Mouse (Mus musculus) mature B cell (primary cell): ENCODE data around the gene Rab14.

Source experiments
- in situ Hi-C: fragments of 300-500 bp; cut with MboI; formaldehyde crosslinking; loops from 2 replicates; pipeline ENCODE4 v1.14.3; 2019

The Rab14 gene

DNA sequence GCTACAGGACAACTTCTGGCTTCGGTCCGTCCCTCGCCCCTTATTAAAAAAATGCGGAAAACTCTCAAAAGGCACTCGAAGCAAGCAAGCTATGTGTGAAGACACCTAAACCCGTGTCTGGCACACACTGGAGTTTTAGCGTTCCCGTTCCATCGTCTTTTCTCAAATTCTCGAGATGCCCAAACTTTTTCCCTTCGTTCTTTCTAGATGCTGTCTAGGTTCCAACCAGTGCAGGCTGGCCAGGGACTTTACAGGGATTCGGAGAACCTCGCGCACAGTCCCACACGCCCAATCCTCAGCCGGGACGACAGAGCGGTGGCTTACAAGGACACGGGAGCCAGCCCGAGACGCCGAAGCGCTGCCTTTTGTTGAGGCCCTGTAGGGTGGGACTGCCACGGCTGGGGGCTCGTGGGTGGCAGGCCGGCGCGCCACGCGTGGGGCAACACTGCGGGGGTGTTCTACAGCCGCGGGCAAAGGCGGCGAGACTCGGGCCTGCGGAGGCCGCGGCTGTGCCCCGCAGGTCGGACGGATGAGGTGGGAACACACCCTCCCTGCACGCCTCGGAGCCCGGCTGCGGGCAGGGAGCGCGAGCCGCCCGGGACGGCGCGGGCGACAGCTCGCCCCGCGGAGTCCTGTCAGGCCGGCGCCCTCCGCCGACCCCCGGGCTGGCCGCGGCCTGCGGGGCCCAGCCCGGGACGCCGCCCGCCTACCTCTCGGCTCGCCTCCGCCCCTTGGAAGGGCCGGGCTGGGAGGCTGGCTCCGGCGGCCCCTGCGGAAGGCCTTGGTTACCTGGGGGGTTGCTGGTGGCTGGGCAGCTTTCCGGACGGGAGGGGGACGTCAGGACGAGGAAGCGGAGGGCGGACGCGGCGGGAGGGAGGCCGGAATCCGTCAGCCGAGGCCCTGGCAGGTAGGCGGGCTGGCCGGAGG is 686 bp downstream of the Rab14 start:
- in situ Hi-C loops, result no loop called here

DNA sequence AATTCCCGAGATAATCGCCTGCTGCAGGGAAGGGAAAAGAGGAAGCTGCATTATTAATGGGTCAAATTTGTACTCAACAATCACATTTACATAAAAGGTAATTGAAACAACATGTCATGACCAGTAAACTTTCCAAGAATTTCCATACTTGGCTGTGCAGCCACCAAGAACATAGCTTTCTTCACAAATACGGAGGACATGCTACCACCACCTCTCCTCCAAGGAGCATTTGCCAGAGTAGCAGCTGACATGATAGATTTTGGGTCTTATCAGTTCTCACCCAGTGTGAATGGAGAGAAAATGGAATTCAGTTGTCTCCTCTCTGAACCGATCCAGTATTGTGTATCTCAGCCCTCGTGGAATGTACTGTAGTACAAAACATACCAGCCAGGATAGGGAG is 1.4 kb downstream of the Rab14 start:
- in situ Hi-C loops, result no loop called here

DNA sequence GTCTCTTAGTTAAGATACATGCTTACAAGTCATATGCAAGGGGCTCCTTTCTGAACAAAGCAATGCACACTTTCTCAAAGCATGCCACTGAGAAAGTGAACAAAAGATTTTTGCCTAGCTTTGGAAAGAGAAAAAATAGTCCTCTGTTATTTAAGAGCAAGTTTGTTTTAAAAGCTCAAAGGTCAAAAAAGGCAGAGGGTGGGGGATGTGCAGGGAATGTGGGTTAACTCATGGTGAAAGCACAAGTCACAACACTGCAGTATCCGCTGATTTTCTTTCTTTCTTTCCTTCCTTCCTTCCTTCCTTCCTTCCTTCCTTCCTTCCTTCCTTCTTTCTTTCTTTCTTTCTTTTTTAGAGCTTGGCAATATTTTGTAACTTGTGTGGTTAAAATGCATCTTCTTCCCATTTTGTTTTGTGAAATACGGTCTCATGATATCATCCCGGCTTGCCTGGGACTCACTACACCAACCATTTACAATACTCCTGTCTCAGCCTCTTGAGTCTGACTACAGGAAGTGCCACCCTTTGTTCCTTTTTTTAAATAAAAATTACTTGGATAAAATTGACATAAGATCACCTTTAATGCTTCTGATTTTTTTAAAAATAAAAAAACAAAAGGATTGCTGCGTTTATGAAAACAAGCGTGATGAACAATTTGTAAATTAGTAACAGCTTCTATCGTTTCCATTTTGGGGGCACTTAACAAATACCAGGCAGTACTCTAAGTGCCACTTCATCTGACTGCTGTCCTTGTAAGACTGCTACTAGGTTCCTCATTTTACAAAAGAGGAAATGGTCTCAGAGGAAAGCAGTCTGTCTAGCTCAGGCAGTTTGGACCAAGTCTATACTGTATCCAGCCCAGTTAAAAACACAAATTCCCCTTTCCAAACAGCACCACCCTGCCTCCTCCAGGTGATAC is 5.0 kb downstream of the Rab14 start:
- in situ Hi-C loops, result no loop called here

DNA sequence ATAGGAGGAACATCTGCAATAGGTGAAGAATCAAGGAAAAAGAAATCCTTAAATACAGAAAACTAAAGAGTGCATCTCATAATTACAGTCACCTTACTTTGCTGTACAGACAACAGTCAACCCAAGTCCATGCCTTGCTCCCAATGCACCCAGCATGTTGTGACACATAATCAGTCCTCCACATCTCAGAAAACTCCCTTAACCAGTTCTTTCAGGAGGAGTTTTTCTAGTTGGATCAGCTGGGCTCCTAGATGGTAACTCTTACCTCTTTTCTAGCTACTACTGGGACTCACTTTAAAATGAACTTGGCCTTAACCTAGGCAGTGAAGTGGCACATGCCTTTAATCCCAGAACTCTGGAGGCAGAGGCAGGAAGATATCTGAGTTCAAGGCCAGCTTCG is 6.9 kb downstream of the Rab14 start:
- in situ Hi-C loops, result no loop called here

DNA sequence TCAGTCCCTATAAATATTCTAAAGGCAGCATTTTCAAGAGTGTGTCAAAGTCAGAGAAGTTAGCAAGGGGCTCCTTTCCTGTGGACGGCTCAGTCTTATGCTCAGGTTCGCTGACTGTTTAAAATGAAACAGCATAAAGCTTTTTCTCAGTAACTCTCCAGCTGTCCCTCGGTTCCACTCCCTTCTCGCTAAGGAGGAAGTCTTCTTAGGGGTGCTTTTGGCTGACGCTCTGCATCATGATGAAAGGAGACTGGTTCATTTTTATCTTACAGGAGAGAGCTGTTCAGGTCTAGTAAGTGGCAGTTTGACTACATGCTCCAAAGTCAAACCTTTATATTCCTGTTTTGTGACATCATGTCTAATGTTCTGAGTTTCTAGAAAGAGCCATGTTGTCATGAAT is 12.0 kb downstream of the Rab14 start:
- in situ Hi-C loops, result no loop called here

DNA sequence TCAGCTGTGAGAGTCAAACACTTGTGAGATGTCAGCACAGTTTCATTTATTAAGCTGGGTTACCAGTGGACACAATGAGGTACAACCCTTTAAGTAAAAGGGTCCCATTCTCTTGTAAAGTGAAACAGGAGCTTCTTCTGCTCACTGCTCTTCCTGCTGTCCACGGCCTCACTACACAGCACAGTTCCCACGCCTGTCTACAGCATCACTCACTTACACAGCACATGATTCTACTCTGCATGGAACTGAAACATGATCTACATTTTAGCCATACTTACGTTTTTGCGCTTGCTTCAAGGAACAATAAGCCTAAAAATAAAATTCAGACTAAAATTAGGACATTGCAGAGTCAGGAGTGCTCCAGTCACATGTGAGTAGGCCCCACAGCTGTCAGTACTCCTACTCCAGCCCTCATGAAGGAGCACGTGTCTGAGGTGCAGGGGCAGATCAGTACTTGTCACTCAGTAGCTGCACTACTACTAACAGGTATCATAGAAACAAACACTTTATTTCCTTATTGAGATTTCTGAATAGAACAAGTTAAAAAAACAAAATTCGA is 17.7 kb downstream of the Rab14 start:
- in situ Hi-C loops, result no loop called here

DNA sequence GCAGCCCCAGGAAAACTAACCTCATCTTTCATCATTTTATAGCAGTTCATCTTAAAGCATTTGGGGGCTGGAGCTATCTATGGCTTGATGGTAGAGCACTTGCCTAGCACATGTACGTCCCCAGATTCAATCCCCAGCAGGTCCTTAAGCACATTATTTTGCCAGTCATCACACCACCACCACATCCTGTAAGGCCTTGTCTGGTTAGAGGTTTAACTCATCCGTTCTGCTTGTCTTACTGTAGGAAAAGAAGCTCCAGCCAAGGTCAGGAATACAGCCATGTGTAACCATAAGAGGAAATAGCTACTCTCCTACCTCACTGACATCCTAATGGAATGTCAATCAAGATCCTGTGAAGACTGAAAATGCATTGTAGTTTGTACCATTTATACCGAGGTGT is 22.8 kb downstream of the Rab14 start:
- in situ Hi-C loops, result no loop called here

DNA sequence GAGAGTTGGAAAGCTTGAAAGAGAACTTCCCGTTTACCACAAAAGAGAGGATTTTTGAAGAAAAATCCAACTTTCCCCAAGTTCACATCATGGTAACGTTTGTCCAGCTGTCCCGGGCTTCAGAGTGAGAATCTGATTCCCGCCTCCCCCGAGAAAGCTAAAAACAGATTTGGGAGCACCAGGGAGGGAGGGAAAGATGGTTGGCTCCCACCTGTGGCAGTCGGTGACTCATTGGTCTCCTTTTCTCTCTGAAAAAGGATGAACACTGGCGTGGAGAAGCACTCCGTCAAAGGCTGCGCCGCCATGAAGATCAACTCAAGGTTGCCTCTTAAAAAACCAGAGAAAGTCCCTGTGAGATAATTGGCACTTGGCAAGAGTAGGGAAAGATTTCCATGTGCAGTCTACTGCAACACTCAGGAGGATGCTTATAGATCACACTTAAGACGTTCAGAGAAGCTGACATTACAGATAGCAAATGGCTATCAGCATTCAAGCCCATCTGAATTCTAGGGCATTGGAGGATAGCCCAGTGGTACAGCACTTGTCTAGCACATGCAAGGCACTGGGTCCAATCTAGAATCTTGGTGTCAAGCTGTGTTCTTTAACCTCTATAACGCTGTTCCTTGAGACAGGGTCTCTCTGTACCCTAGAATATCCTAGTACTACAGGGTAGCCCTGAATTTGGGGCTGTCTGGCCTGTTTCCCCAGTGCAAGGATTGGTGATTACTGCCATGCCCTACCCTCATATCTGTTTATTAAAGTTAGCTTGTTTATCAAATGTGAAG is 25.4 kb downstream of the Rab14 start:
- in situ Hi-C loops, result no loop called here

DNA sequence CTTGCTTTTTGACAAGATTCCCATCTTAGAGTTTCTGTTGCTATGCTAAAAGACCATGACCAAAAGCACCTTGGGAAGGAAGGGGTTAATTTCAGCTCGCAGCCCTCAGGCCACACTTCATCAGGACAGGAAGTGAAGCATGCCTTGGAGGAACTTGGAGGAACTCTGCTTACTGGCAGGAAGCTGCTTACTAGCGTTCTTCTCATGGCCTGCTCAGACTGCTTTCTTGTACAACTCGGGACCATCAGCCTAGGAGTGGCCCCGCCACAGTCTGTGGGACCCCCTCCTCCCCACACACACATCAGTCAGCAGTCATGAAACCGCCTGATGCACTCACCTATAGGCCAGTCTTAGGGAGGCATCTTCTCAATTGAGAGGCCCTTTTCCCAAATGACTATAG is 26.8 kb downstream of the Rab14 start:
- in situ Hi-C loops, result no loop called here

DNA sequence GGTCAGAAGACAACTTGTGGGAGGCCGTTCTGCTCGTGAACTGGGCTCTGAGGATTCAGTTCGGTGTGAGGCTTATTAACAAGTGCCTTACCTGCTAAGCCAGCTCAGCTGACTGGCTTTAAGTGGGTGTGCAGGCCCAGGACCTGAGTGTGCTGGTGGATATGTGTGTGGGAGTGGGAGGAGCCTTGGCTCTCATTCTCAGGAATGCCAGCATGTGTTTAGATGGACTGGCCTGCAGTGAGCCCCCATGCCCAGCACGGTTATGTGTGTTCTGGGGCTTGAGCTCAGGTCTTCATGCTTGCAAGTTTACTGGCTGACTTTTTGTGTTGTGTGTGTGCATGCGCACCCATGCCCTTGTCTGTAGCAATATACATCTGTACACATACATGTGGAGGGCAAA is 27.3 kb downstream of the Rab14 start:
- in situ Hi-C loops, result no loop called here

DNA sequence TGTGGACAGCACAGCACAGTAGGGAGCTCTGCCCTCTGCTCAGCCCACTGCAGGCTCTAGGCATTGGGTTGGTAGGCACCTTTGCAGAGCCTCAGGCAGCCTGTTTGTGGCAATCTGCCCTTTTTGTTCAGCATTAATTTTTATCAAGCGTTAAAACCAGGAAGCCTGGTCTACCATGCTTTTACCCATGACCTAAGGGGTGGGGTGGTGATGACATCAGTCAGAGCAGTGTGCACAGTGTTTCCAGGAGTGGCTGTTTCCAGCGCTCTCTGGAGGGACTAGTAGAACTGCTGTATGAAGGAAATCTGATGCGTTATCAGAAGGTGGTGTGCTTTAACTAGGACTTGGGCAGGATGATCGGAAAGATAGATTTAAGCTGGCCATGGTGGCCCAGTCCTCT is 28.7 kb downstream of the Rab14 start:
- in situ Hi-C loops, result no loop called here

DNA sequence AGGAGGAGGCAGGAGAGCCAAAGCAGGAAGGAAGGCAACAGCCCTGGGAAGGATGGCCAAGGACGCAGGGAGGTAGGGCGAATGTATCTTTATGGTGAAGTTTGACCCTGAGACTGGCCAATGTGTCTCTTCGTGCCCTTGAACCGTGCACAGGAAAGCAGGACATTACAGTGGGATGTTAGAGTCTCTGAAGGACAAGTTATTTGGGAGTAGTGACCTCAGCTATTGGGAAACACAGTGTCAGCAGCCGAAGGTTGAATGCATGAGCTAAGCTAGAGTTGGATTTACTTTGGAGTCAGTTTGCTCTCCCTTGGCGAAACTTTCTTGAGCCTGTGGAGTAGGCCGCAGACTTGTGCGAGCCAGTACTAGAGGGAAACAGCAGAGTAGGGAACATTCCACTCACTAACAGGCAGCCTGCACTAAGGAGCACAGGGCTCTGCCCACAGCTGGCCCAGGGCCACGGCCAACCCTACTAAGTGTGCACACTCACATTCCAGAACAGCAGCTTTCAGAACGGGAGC is 29.5 kb downstream of the Rab14 start:
- in situ Hi-C loops, result no loop called here

DNA sequence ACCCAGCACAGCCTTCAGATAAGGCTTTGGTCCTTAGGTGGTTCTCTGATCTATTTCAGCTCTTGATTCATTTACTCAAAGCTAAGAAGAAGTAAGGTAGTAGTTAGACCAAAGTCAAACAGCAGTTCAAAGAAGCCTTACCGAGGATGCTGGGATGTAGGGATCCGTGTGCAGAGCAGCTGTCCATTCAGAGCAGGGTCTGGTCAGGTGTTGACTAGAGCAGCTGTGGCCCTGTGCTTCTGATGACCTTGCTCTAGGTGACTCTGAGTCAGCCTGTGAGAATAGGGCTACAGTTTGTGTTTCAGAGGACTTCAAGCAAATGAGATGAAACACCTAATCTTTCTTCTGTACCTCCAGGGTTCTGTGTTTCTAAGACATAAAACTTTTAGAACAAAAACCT is 31.5 kb downstream of the Rab14 start:
- in situ Hi-C loops, result no loop called here

DNA sequence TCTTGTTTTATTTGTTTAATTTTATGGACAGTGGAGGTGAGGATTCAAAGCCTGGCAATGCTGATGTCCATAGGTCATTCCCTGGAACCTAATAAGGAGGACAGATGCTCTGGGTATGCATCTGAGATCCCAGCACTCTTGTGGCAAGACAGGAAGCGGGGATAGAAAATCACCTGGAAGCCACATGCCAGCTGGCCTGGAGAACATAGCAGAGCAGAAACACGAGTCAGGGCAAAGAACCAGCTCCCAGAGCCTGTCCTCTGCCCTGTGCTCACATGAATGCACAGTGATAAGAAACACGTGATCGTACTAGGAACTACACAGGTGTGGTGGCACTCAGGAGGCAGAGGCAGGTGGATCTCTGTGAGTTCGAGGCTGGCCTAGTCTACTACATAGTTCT is 34.1 kb downstream of the Rab14 start:
- in situ Hi-C loops, result no loop called here

DNA sequence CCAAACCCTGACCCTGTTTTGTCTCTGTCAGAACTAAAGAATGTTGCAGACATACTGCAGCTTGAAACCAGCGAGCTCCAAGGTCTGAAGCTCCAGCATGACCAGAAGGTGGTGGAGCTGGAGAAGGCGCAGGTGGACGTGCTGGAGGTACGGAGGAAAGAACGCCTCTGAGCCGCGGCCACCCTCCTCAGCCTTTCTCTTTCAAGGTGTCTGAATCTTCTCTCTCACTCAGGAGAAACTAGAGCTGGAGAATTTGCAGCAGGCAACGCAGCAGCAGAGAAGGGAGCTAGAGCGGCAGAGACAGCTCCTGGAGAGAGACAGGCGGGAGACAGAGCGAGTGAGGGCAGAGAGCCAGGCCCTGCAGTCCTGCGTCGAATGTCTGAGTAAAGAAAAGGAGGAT is 35.5 kb downstream of the Rab14 start:
- in situ Hi-C loops, result no loop called here

DNA sequence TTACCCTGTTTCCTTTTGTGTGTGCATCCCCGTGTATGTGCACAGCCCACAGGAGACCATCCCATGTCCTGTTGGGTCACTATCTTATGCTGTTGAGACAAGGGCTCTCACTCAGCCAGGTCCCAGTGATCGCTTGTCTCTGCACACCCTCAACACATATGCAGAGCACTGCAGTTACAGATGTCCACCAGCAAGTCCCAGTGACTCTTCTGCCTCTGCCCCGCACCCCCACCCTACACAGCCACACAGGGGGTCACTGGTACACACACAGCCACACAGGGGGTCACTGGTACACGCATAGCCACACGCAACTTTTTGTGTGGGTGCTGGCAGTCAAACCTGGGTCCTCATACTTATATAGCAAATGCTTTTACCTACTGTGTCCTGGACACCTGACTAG is 37.5 kb downstream of the Rab14 start:
- in situ Hi-C loops, result no loop called here

DNA sequence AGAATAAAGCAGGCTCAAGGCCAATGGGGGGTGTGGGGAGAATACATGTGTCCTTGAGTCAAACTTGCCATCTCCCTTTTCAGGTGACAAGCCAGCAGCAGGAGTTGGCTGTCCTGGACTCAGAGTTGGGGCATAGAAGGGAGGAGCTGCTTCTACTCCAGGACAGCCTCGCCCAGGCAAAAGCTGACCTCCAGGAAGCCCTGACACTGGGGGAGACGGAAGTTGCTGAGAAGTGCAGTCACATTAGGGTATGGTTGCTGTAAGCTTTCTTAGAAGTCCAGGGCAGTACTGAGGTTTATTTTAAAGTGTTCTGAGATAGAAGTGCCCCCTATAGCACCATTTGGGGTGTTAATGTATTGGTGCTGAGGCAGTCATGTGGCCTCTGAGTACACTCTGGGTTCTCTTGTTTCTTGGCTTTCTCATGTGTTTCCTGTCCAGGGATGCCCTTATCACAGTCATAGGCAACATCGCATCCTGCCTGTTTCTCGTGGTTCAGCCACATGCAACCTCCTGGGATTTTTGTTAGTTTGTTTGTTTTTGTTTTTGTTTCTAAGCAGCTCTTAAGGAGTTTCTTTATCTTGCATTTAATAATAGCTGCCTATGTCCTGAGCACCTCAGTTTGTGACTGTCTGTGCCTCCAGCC is 39.0 kb downstream of the Rab14 start:
- in situ Hi-C loops, result no loop called here

DNA sequence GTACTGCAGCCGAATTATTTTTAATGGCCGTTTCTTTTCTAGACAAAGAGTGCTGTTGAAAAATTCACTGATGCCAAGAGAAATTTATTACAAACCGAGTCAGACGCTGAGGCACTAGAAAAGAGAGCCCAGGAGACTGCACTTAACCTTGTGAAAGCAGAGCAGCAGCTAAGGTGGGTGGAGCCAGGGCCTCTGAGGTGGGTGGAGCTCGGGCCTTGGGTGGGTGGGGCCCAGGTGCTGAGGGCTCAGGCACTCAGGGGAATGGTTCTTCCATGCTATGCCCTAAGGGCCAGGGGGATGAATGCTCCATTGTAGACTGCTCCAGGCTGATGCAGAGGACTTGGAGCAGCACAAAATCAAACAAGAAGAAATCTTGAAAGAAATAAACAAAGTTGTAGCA is 40.7 kb downstream of the Rab14 start:
- in situ Hi-C loops, result no loop called here

DNA sequence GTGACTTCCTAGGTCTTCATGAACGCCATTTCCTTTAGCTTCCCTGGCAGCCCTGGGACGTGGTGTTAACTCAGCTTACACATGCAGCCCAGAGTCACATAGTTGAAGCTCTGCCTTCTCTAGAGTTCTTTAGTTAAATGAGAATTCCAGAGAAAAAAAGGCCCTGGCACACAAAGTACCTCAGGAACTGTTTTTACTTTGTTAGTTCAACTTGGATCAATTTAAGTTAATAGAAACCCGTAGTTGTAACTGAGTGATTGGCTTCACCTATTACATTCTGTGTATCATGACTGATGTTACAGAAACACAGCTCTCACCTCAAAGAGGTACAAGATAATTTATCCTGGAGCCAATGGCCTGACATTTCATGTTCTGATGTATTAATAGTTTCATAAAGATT is 42.6 kb downstream of the Rab14 start:
- in situ Hi-C loops, result no loop called here

DNA sequence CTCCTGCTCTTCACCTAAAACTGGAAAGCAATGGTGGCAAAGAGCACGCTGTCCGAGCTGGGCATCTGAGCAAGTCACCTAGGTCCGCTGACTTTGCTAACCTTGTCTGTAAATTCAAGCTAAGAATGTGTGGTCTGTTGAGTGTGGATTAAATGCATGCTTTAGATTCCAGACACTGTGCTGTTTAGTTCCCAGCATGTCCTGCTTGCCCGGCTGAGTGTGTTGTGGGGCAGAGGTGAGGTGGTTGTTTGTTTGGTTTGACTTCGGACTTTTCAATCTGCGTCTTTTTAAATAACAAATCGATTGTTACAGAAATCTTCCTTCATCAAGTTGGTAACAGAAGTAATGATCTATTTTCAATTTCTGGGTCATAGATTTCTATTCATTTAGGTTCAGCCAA is 43.1 kb downstream of the Rab14 start:
- in situ Hi-C loops, result no loop called here

DNA sequence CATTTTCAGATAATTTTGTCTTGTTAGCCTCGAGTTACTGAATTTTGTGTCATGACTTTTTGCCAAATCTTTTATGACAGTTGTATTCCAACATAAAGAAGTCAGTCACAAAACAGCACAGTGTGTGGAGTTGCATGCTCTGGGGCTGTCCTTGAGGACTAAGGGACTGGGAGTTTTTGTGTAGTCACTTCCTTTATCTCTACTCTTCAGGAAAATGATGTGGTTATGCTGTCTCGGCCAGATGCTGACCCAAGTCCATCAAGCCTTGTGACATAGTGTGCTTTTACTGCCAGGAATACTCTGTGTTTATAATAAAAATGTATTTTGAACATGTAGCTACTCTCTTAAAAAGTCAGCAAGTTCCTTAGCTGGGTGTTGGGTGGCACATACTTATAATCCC is 43.9 kb downstream of the Rab14 start:
- in situ Hi-C loops, result no loop called here
